Mouse (Mus musculus) liver, embryonic 16.5 days (tissue): ENCODE results near the gene Rab40c. TPM values are rescaled to one million over a fixed set of nuclear protein-coding genes. Genes with fewer than 3 reads are reported as not detected.

Experiments
- ATAC-seq: fragments of 200-750 bp; cut with Nextera tagmentation; 2 replicates; pipeline ENCODE4 v1.8.0; 2017; ENCODE audit warnings: low read depth, mild to moderate bottlenecking, moderate number of reproducible peaks, moderate library complexity
- H3K27ac ChIP-seq: fragments of 300-500 bp; sonication (generic); 2 replicates; pipeline ENCODE4 v1.5.1; 2014; ENCODE audit warnings: mild to moderate bottlenecking, low read length
- H3K27me3 ChIP-seq: fragments of 300-500 bp; sonication (generic); 2 replicates; pipeline ENCODE4 v1.6.1; 2014; ENCODE audit warnings: low read depth, low read length, mixed read lengths; ENCODE audit not compliant: control insufficient read depth, insufficient read depth
- H3K36me3 ChIP-seq: fragments of 300-500 bp; sonication (generic); 2 replicates; pipeline ENCODE4 v1.6.1; 2014; ENCODE audit warnings: mild to moderate bottlenecking; ENCODE audit not compliant: control insufficient read depth, insufficient read depth
- H3K4me1 ChIP-seq: fragments of 300-500 bp; sonication (generic); 2 replicates; pipeline ENCODE4 v1.6.1; 2014; ENCODE audit warnings: low read depth, low read length, mixed read lengths; ENCODE audit not compliant: control insufficient read depth
- H3K4me2 ChIP-seq: fragments of 300-500 bp; sonication (generic); 2 replicates; pipeline ENCODE4 v1.6.1; 2014; ENCODE audit warnings: low read depth, low read length, mixed read lengths
- H3K4me3 ChIP-seq: fragments of 300-500 bp; sonication (generic); 2 replicates; pipeline ENCODE4 v1.5.1; 2014; ENCODE audit warnings: low read depth, mild to moderate bottlenecking, low read length
- H3K9ac ChIP-seq: fragments of 300-500 bp; sonication (generic); 2 replicates; pipeline ENCODE4 v1.6.1; 2014; ENCODE audit warnings: low read depth, low read length
- H3K9me3 ChIP-seq: fragments of 300-500 bp; sonication (generic); replicated peaks from 2 replicates; pipeline ENCODE4 v1.6.1; 2016; ENCODE audit warnings: low read length; ENCODE audit not compliant: control insufficient read depth
- WGBS: fragments of 180-500 bp; shearing (Covaris S2); extraction: QIAGEN DNeasy Blood & Tissue Kit; methylation state at CpG from one replicate; pipeline ENCODE4 v1.1.7; 2014; ENCODE audit not compliant: insufficient replicate concordance; 5-methylcytosine and 5-hydroxymethylcytosine counted together
- polyA plus RNA-seq: library from polyadenylated mRNA; unstranded; fragments of >200 nt; fragmentation: Nextera tagmentation; extraction: Ambion mirVana; gene quantifications from 2 replicates; pipeline ENCODE4 v1.2.1, GENCODE M21; 2015

Gene Rab40c
- polyA plus RNA-seq: 6.2 and 7.0 TPM in 2 replicates

DNA sequence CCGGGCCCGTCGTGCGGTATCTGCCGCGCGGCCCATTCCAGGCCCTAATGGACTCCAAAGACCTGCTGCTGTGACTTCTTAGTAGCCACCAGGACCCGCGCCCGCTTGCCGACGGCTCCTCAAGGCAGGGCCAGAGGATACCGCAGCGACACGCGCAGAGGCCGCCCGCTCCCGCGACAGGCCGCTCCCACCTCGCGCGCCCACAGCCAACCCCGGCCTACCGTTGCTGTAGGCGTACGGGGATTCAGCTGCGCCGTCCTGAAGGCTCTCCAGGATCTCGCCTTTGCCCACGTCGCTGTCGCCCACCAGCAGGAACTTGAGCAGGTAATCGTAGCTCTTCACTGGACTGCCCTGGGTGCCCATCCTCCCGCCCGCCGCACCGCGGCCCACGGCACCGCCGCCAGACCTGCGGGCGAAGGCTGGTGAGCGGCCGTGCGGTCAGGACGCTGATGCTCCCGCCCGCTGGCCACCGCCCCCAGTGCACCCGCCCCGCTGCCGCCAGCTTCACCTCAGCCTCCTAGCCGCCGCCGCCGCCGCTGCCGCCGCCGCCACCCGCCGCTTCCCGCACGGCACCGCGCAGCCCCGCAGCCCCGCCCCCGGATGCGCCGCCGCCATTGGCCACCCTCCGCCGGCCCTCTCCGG is at the start of gene Rab40c:
TSS of gene Rab40c (minus strand) at position 584 of the 642 bp plus-strand sequence.
- peaks cover 35% of the 10 kb centered on the region for H3K4me1 ChIP-seq
- under 1% methylated on average over 70 of the region's 78 CpGs for WGBS
- no peak for ATAC-seq
- H3K27me3 ChIP-seq: no peaks in the 10 kb centered on the region
- no peaks in the 10 kb centered on the region for H3K9me3 ChIP-seq
- H3K4me3 ChIP-seq: peak within 1 kb of the TSS; percentile 88
- H3K9ac ChIP-seq: peak within 1 kb of the TSS; percentile 88
- peak within 1 kb of the TSS; percentile 92 for H3K27ac ChIP-seq
- H3K4me2 ChIP-seq: peak within 1 kb of the TSS; percentile 97
- peaks cover under 1% of the 10 kb centered on the region; the same call in 1 of the 2 replicates for H3K36me3 ChIP-seq

- 17% methylated on average over 1 of the region's 1 CpGs for WGBS
- Histone ChIP-seq H3K36me3 (peaks cover 5% of the 10 kb centered on the region; the same call in 1 of the 2 replicates), H3K9ac (peak overlapping the region; percentile 30; the same call in 1 of the 2 replicates), H3K4me3 (no peak overlapping the region), H3K27ac (peak overlapping the region; percentile 65), H3K27me3 (no peaks in the 10 kb centered on the region), H3K4me2 (0 out of 2 replicates have a peak overlapping the region, but pooled peaks have one; percentile 7), H3K4me1 (peaks cover 43% of the 10 kb centered on the region), H3K9me3 (no peaks in the 10 kb centered on the region)
- peak; percentile 80 for ATAC-seq
Measured at GRCm38 (mm10) chr17:25968176-25968575, 48.6 kb upstream of the Rab40c start.

GRCm38 (mm10) chr17:25967652-25968051 is 48.1 kb upstream of the Rab40c start:
- ATAC-seq: 0 out of 2 replicates have a peak, but pooled peaks have one; percentile 22
- WGBS: 45% methylated on average over 3 of the region's 3 CpGs
- no peak overlapping the region for H3K4me3 ChIP-seq
- no peaks in the 10 kb centered on the region for H3K27me3 ChIP-seq
- no peak overlapping the region for H3K9ac ChIP-seq
- no peak overlapping the region for H3K4me2 ChIP-seq
- peaks cover 48% of the 10 kb centered on the region for H3K4me1 ChIP-seq
- H3K36me3 ChIP-seq: peaks cover 5% of the 10 kb centered on the region; the same call in 1 of the 2 replicates
- peak overlapping the region; percentile 65 for H3K27ac ChIP-seq
- no peaks in the 10 kb centered on the region for H3K9me3 ChIP-seq

DNA sequence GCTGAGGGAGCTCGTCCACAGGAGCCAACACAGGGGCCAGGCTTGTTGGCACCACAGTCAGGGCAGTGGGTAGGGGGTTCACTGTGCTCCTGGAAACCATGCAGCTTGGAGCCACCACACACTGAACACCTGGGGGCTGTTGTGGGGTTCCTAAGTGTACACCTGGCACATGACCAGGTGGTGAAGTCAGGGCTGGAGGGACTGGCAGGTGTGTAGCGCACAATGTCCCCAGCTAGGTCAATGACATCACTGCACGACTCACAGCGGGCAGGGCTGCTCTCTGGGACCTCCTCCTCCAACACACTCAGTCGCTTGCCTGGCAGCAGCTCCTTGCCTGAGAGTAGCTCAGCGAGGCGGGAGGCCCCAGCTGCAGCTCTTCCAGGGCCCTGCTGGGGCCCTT is 44.7 kb upstream of the Rab40c start:
- Histone ChIP-seq H3K27me3 (no peaks in the 10 kb centered on the region), H3K9me3 (no peaks in the 10 kb centered on the region), H3K36me3 (peaks cover 5% of the 10 kb centered on the region; the same call in 1 of the 2 replicates), H3K4me3 (no peak overlapping the region), H3K9ac (no peak overlapping the region), H3K27ac (peak overlapping the region; percentile 13), H3K4me1 (peaks cover 68% of the 10 kb centered on the region), H3K4me2 (no peak overlapping the region)
- WGBS: 79% methylated on average over 7 of the region's 7 CpGs
- ATAC-seq: no peak

GRCm38 (mm10) chr17:25962413-25962905 is 42.9 kb upstream of the Rab40c start:
- 79% methylated on average over 7 of the region's 7 CpGs for WGBS
- peaks cover 52% of the 10 kb centered on the region for H3K4me1 ChIP-seq
- no peak for ATAC-seq
- H3K36me3 ChIP-seq: peaks cover 5% of the 10 kb centered on the region; the same call in 1 of the 2 replicates
- no peaks in the 10 kb centered on the region for H3K9me3 ChIP-seq
- peak overlapping the region; percentile 78 for H3K9ac ChIP-seq
- no peaks in the 10 kb centered on the region for H3K27me3 ChIP-seq
- H3K4me3 ChIP-seq: peak overlapping the region; percentile 64
- peak overlapping the region; percentile 77 for H3K4me2 ChIP-seq
- H3K27ac ChIP-seq: peak overlapping the region; percentile 96

DNA sequence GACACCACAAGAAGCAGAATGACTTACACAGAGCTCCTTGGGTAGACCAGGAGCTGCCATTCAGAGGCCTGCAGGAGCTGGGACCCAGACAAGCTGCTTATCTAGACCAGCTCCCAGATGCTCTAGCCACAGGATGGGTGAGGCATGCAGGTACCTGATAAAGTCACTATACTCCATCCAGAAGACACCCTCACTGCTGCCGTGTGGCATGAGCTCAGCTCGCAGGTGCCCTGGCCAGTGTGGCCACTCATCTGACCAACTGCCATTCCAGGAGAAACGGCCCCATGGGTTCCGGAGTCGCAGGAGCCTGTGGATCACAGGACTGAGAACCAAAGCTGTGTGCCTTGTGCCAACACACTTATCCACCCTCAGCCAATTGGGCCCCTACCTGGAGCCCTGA is 42.0 kb upstream of the Rab40c start:
- Histone ChIP-seq H3K4me3 (peak overlapping the region; percentile 64), H3K27ac (peak overlapping the region; percentile 96), H3K4me1 (peaks cover 48% of the 10 kb centered on the region), H3K9ac (peak overlapping the region; percentile 78), H3K27me3 (no peaks in the 10 kb centered on the region), H3K9me3 (no peaks in the 10 kb centered on the region), H3K36me3 (peaks cover 5% of the 10 kb centered on the region; the same call in 1 of the 2 replicates), H3K4me2 (peak overlapping the region; percentile 77)
- ATAC-seq: peak; percentile 99
- whole genome bisulfite sequencing: 40% methylated on average over 5 of the region's 5 CpGs

GRCm38 (mm10) chr17:25959630-25960467 is 40.3 kb upstream of the Rab40c start:
- Histone ChIP-seq H3K4me2 (no peak overlapping the region), H3K4me1 (peaks cover 48% of the 10 kb centered on the region), H3K27me3 (no peaks in the 10 kb centered on the region), H3K27ac (peak overlapping the region; percentile 96), H3K36me3 (peaks cover 5% of the 10 kb centered on the region; the same call in 1 of the 2 replicates), H3K9ac (no peak overlapping the region; the same call in 1 of the 2 replicates), H3K9me3 (no peaks in the 10 kb centered on the region), H3K4me3 (no peak overlapping the region)
- 86% methylated on average over 23 of the region's 23 CpGs for WGBS
- ATAC-seq: no peak

DNA sequence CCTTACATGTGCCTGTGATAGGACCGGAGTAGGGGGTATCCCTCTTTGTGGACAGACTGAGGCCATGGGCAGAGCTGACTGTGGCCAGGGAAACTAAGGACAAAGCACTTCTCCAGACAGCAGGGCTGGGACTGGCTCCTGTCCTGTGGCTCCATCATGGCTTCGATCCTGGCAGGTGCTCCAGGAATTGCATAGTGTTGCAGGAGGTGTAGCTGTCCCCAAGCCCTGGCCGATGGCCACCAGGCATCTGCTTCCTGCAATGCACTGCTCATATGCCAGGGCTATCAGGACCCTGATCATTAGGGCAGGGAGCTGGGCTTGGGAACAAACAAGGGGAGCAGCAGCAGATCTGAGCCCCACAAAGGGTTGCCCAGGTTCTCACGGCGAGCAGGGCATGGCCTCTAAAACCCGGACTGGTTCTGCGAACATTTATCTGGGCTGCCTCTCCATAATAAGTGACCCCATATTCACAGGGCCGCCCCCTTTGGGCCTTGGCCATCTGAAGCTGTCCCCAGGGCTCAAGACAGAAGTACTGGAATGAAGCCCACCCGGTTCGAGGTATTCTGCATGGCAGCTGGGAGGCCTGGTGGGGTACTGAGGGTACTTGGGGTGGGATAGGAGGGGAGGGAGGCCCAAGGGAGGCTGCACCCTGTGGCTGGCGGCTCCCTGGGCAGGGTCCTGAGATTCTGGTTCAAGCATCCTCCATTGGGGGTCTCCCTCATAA is 39.4 kb upstream of the Rab40c start:
- 83% methylated on average over 11 of the region's 11 CpGs for WGBS
- H3K27me3 ChIP-seq: no peaks in the 10 kb centered on the region
- no peaks in the 10 kb centered on the region for H3K9me3 ChIP-seq
- no peak overlapping the region for H3K4me2 ChIP-seq
- no peak overlapping the region for H3K27ac ChIP-seq
- H3K4me1 ChIP-seq: peaks cover 40% of the 10 kb centered on the region
- ATAC-seq: no peak
- H3K9ac ChIP-seq: no peak overlapping the region
- H3K36me3 ChIP-seq: peaks cover 3% of the 10 kb centered on the region; the same call in 1 of the 2 replicates
- no peak overlapping the region for H3K4me3 ChIP-seq
